Mouse (Mus musculus) lung, postnatal 0 days (tissue): ENCODE data around the gene Clvs2. TPM values are rescaled to one million over a fixed set of nuclear protein-coding genes. Genes with fewer than 3 reads are reported as not detected.
A peak's percentile ranks its signal among the peaks of the same experiment; 100 is the strongest.

Experiments used
- ATAC-seq: fragments of 200-750 bp; cut with Nextera tagmentation; 2 replicates; pipeline ENCODE4 v1.8.0; 2017; ENCODE audit warnings: moderate library complexity
- DNase-seq: peaks from one replicate; pipeline ENCODE4 v3.0.0-alpha.2; 2016; ENCODE audit warnings: low spot score
- H3K27ac ChIP-seq: fragments of 300-500 bp; sonication (generic); 2 replicates; pipeline ENCODE4 v1.5.1; 2014; ENCODE audit warnings: antibody characterized with exemption, mild to moderate bottlenecking, low read length, mixed read lengths
- H3K27me3 ChIP-seq: fragments of 300-500 bp; sonication (generic); replicated peaks from 2 replicates; pipeline ENCODE4 v1.6.1; 2014; ENCODE audit warnings: low read length, mixed read lengths; ENCODE audit not compliant: insufficient read depth
- H3K36me3 ChIP-seq: fragments of 300-500 bp; sonication (generic); 2 replicates; pipeline ENCODE4 v1.6.1; 2014; ENCODE audit warnings: low read length, mixed read lengths; ENCODE audit not compliant: insufficient read depth
- H3K4me1 ChIP-seq: fragments of 300-500 bp; sonication (generic); 2 replicates; pipeline ENCODE4 v1.6.1; 2014; ENCODE audit warnings: antibody characterized with exemption, low read depth, low read length, mixed read lengths; ENCODE audit not compliant: insufficient read depth
- H3K4me2 ChIP-seq: fragments of 300-500 bp; sonication (generic); replicated peaks from 2 replicates; pipeline ENCODE4 v1.6.1; 2014; ENCODE audit warnings: low read depth, mild to moderate bottlenecking, low read length, moderate library complexity, mixed read lengths
- H3K4me3 ChIP-seq: fragments of 300-500 bp; sonication (generic); 2 replicates; pipeline ENCODE4 v1.5.1; 2014; ENCODE audit warnings: low read depth, low read length
- H3K9ac ChIP-seq: fragments of 300-500 bp; sonication (generic); replicated peaks from 2 replicates; pipeline ENCODE4 v1.6.1; 2014; ENCODE audit warnings: low read depth, mild to moderate bottlenecking
- H3K9me3 ChIP-seq: fragments of 300-500 bp; sonication (generic); 2 replicates; pipeline ENCODE4 v1.6.1; 2016; ENCODE audit warnings: low read length, mixed read lengths
- CTCF ChIP-seq: IDR thresholded peaks from 2 replicates; pipeline ENCODE4 v1.5.1; 2016; ENCODE audit warnings: antibody characterized with exemption, mild to moderate bottlenecking
- EP300 ChIP-seq: IDR thresholded peaks from 2 replicates; pipeline ENCODE4 v1.6.1; 2016; ENCODE audit warnings: antibody characterized with exemption, mild to moderate bottlenecking, control low read depth
- WGBS: fragments of 180-500 bp; shearing (Covaris S2); extraction: QIAGEN DNeasy Blood & Tissue Kit; methylation state at CpG from one replicate; pipeline ENCODE4 v1.1.7; 2014; 5-methylcytosine and 5-hydroxymethylcytosine counted together
- polyA plus RNA-seq: library from polyadenylated mRNA; unstranded; fragments of >200 nt; fragmentation: Nextera tagmentation; extraction: Ambion mirVana; gene quantifications from 2 replicates; pipeline ENCODE4 v1.2.1, GENCODE M21; 2015

Gene Clvs2
- polyA plus RNA-seq, 1 experiment from 2014 or later: not detected

DNA sequence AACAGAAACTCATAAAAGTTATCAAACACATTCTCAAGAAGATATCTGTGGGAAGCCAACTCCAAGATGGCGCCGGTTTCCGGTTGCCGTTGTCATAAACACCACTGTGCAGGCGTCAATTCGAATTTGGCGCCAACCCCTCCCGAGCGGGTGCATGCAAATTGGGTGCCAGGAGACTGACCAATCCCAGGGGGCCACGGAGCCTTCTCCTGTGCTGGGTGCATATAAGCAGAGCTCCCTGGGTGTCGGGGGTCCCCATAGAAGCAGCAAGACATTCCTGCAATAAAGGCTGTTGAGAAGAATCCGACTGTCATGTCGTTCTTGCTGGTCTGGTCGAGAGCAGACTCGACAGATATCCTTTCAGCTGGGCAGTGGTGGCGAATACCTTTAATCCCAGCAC, 31.8 kb downstream of the Clvs2 start:
- no peak for TF ChIP-seq CTCF
- TF ChIP-seq EP300: no peak
- ATAC-seq (no peak), DNase-seq (no peak)
- no peak overlapping the region for H3K9ac ChIP-seq
- no peaks in the 10 kb centered on the region for H3K9me3 ChIP-seq
- H3K4me3 ChIP-seq: no peak overlapping the region
- H3K36me3 ChIP-seq: no peaks in the 10 kb centered on the region
- no peak overlapping the region for H3K27ac ChIP-seq
- no peaks in the 10 kb centered on the region for H3K27me3 ChIP-seq
- no peak overlapping the region for H3K4me2 ChIP-seq
- no peaks in the 10 kb centered on the region for H3K4me1 ChIP-seq
- WGBS: 89% methylated on average over 16 of the region's 16 CpGs

DNA sequence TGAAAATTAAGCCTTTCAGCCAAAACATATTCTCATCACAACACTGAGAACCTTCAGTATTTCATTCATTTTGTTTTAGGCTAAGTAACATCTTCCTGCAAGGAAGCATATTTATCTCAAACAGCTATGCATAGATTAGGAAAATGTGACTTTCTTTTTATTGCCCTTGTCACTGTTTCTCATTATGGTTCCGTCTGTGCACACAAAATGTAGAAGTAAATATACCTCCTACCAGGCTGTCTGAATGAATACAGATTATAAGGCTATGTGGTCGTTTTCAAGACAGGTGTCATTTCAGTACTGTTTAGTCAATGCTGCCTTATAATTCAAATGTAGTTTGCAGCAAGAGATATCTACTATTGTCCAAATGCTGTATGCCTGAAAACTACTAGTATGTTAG, 35.8 kb downstream of the Clvs2 start:
- H3K9me3 ChIP-seq: no peaks in the 10 kb centered on the region
- no peak for ATAC-seq
- no peaks in the 10 kb centered on the region for H3K27me3 ChIP-seq
- no peak for TF ChIP-seq EP300
- TF ChIP-seq CTCF: no peak
- no peaks in the 10 kb centered on the region for H3K4me1 ChIP-seq
- no peaks in the 10 kb centered on the region for H3K36me3 ChIP-seq
- H3K27ac ChIP-seq: no peak overlapping the region
- WGBS: 64% methylated on average over 2 of the region's 2 CpGs
- H3K4me3 ChIP-seq: no peak overlapping the region
- no peak overlapping the region for H3K9ac ChIP-seq
- no peak for DNase-seq
- no peak overlapping the region for H3K4me2 ChIP-seq

DNA sequence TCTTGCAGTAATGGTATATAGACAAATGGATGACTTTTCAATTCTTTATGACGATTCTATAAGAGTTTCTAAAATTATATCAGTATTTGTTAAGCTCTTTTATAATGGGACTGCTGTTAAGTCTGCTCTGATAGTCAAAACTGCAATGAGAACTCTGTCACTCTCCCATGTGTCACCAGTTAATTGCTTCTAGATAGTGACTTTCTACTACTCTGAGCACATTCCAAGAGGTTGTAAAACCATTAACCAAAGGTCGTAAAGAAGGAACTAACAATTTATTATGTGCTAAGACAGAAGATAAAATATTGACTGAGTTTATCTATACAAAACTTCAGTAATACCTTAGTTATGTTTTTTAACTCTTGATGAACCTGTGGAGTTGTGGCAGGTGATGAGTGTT, 37.5 kb downstream of the Clvs2 start:
- no peak overlapping the region for H3K4me3 ChIP-seq
- no peak for ATAC-seq
- no peak for DNase-seq
- no peak overlapping the region for H3K27ac ChIP-seq
- H3K27me3 ChIP-seq: no peaks in the 10 kb centered on the region
- no peak for TF ChIP-seq EP300
- no peak for TF ChIP-seq CTCF
- H3K9ac ChIP-seq: no peak overlapping the region
- H3K4me2 ChIP-seq: no peak overlapping the region
- no peaks in the 10 kb centered on the region for H3K4me1 ChIP-seq
- 52% methylated on average over 2 of the region's 2 CpGs for WGBS
- H3K9me3 ChIP-seq: no peaks in the 10 kb centered on the region
- H3K36me3 ChIP-seq: no peaks in the 10 kb centered on the region

DNA sequence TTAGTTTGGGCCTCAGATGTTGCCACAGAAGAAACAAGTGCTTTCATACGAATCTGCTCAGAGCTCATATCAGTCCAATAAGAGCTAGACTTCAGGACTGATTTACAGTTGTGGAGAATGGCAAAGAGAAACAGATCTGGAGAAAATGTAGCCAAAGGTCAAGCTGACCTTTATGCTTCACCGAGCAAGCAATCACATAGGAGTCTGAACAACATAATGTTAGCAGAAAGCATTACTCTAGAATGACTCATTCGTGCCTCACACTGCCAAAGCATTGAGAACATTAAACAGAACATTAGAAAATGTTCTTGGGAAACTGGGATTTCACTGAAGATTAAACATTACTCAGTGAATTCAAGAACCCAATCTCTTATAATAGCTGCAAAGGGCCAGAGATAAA, 66.5 kb downstream of the Clvs2 start:
- TF ChIP-seq EP300 (no peak), CTCF (no peak)
- no peak for ATAC-seq

DNA sequence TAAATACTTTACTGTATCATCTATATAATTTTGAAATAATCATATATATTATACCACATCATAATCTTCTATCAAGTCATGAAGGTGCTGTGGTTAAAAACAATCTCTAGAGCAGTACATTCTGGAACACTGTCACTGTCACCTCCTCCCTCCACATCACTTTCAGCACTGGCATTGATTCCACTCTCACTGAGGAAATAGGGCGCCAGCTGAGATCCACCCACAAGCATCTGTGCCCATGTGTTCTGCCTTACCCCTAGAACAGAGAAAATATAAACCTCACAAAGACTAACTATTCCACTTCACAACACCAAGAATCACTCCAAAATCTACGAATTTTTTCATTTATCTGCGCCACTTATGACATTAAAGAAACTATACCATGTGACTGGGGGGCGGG, 84.2 kb downstream of the Clvs2 start:
- TF ChIP-seq EP300 (no peak), CTCF (no peak)
- no peak for DNase-seq
- no peak for ATAC-seq
- no peak overlapping the region for H3K9ac ChIP-seq
- no peaks in the 10 kb centered on the region for H3K27me3 ChIP-seq
- H3K36me3 ChIP-seq: no peaks in the 10 kb centered on the region
- H3K9me3 ChIP-seq: no peaks in the 10 kb centered on the region
- 80% methylated on average over 4 of the region's 4 CpGs for WGBS
- no peak overlapping the region for H3K4me3 ChIP-seq
- H3K4me1 ChIP-seq: no peaks in the 10 kb centered on the region
- no peak overlapping the region for H3K27ac ChIP-seq
- H3K4me2 ChIP-seq: no peak overlapping the region

More for the DNA sequence above, 66.5 kb downstream of the Clvs2 start:
- H3K9me3 ChIP-seq: no peaks in the 10 kb centered on the region
- no peak overlapping the region for H3K4me2 ChIP-seq
- WGBS: 55% methylated on average over 3 of the region's 3 CpGs
- no peak overlapping the region for H3K27ac ChIP-seq
- no peaks in the 10 kb centered on the region for H3K36me3 ChIP-seq
- H3K27me3 ChIP-seq: no peaks in the 10 kb centered on the region
- H3K9ac ChIP-seq: no peak overlapping the region
- DNase-seq: peak; percentile 6
- H3K4me1 ChIP-seq: no peaks in the 10 kb centered on the region
- H3K4me3 ChIP-seq: no peak overlapping the region

Other genes with a start within 250 kb of the Clvs2 start
- not detected in 2 replicates for gene Sult3a2, start 161.9 kb upstream of the Clvs2 start, polyA plus RNA-seq
- not detected in 2 replicates for gene Sult3a1, start 233.0 kb upstream of the Clvs2 start, polyA plus RNA-seq